Mouse (Mus musculus) midbrain, embryonic 16.5 days (tissue): ENCODE measurements at regions not wholly inside any gene's neighbourhood (a gene's known extent, or its start where the extent isn't known, plus 50 kb on each side); places are given as distances from the start of the nearest gene placed in this dataset.

Source experiments
- ATAC-seq: fragments of 200-750 bp; cut with Nextera tagmentation; 2 replicates; pipeline ENCODE4 v1.8.0; 2017; ENCODE audit warnings: moderate TSS enrichment
- H3K27ac ChIP-seq: fragments of 300-500 bp; sonication (generic); 2 replicates; pipeline ENCODE4 v1.5.1; 2014; ENCODE audit warnings: mild to moderate bottlenecking, low read length, mixed read lengths
- H3K27me3 ChIP-seq: fragments of 300-500 bp; sonication (generic); 2 replicates; pipeline ENCODE4 v1.6.1; 2014; ENCODE audit warnings: low read depth, low read length, mixed read lengths; ENCODE audit not compliant: control insufficient read depth, insufficient read depth
- H3K36me3 ChIP-seq: fragments of 300-500 bp; sonication (generic); 2 replicates; pipeline ENCODE4 v1.6.1; 2014; ENCODE audit warnings: mild to moderate bottlenecking, low read length, moderate library complexity, mixed read lengths; ENCODE audit not compliant: control insufficient read depth, insufficient read depth
- H3K4me1 ChIP-seq: fragments of 300-500 bp; sonication (generic); 2 replicates; pipeline ENCODE4 v1.6.1; 2014; ENCODE audit warnings: mild to moderate bottlenecking, low read length, mixed read lengths; ENCODE audit not compliant: control insufficient read depth, insufficient read depth
- H3K4me2 ChIP-seq: fragments of 300-500 bp; sonication (generic); 2 replicates; pipeline ENCODE4 v1.6.1; 2014; ENCODE audit warnings: mild to moderate bottlenecking, low read length, mixed read lengths
- H3K4me3 ChIP-seq: fragments of 300-500 bp; sonication (generic); 2 replicates; pipeline ENCODE4 v1.5.1; 2014; ENCODE audit warnings: low read depth, mild to moderate bottlenecking, low read length, moderate library complexity, mixed read lengths
- H3K9ac ChIP-seq: fragments of 300-500 bp; sonication (generic); 2 replicates; pipeline ENCODE4 v1.6.1; 2014; ENCODE audit warnings: low read depth, low read length, mixed read lengths
- H3K9me3 ChIP-seq: fragments of 300-500 bp; sonication (generic); replicated peaks from 2 replicates; pipeline ENCODE4 v1.6.1; 2014; ENCODE audit warnings: mild to moderate bottlenecking, low read length, mixed read lengths; ENCODE audit not compliant: control insufficient read depth, poor library complexity, severe bottlenecking
- WGBS: fragments of 180-500 bp; shearing (Covaris S2); extraction: QIAGEN DNeasy Blood & Tissue Kit; methylation state at CpG from one replicate; pipeline ENCODE4 v1.1.7; 2014; 5-methylcytosine and 5-hydroxymethylcytosine counted together

GRCm38 (mm10) chr9:68072624-68073023 lies 232.4 kb downstream of the Vps13c start:
- H3K9me3 ChIP-seq = no peaks in the 10 kb centered on the region
- H3K4me3 ChIP-seq = no peak overlapping the region
- H3K4me2 ChIP-seq = no peak overlapping the region
- no peak overlapping the region for H3K9ac ChIP-seq
- no peaks in the 10 kb centered on the region for H3K36me3 ChIP-seq
- H3K4me1 ChIP-seq = no peaks in the 10 kb centered on the region
- no peaks in the 10 kb centered on the region for H3K27me3 ChIP-seq
- WGBS = 96% methylated on average over 4 of the region's 4 CpGs
- no peak overlapping the region for H3K27ac ChIP-seq
- no peak for ATAC-seq

- no peak overlapping the region for H3K9ac ChIP-seq
- WGBS = 82% methylated on average over 2 of the region's 2 CpGs
- H3K4me1 ChIP-seq = no peaks in the 10 kb centered on the region
- no peaks in the 10 kb centered on the region for H3K36me3 ChIP-seq
- no peak overlapping the region for H3K27ac ChIP-seq
- ATAC-seq = no peak
- no peak overlapping the region for H3K4me2 ChIP-seq
- H3K9me3 ChIP-seq = no peaks in the 10 kb centered on the region
- no peak overlapping the region for H3K4me3 ChIP-seq
- no peaks in the 10 kb centered on the region for H3K27me3 ChIP-seq
Observed at GRCm38 (mm10) chr9:68077329-68077728, 237.1 kb downstream of the Vps13c start.

GRCm38 (mm10) chr9:68083341-68083740 lies 243.1 kb downstream of the Vps13c start:
- Histone ChIP-seq H3K27ac (no peak overlapping the region), H3K9ac (no peak overlapping the region), H3K4me2 (no peak overlapping the region), H3K4me3 (no peak overlapping the region), H3K36me3 (no peaks in the 10 kb centered on the region), H3K9me3 (no peaks in the 10 kb centered on the region), H3K27me3 (no peaks in the 10 kb centered on the region), H3K4me1 (no peaks in the 10 kb centered on the region)
- no peak for ATAC-seq
- 83% methylated on average over 4 of the region's 4 CpGs for WGBS

GRCm38 (mm10) chr9:68084966-68085365 lies 244.8 kb downstream of the Vps13c start:
- Histone ChIP-seq H3K27me3 (no peaks in the 10 kb centered on the region), H3K4me3 (no peak overlapping the region), H3K4me2 (no peak overlapping the region), H3K9ac (no peak overlapping the region), H3K9me3 (no peaks in the 10 kb centered on the region), H3K4me1 (no peaks in the 10 kb centered on the region), H3K36me3 (no peaks in the 10 kb centered on the region), H3K27ac (no peak overlapping the region)
- ATAC-seq = no peak
- 89% methylated on average over 4 of the region's 4 CpGs for WGBS

GRCm38 (mm10) chr9:68094561-68094960 lies 254.4 kb downstream of the Vps13c start:
- ATAC-seq = no peak
- no peak overlapping the region for H3K4me3 ChIP-seq
- no peak overlapping the region for H3K9ac ChIP-seq
- H3K27me3 ChIP-seq = no peaks in the 10 kb centered on the region
- 93% methylated on average over 5 of the region's 5 CpGs for WGBS
- H3K4me1 ChIP-seq = no peaks in the 10 kb centered on the region
- no peak overlapping the region for H3K27ac ChIP-seq
- H3K36me3 ChIP-seq = no peaks in the 10 kb centered on the region
- H3K4me2 ChIP-seq = no peak overlapping the region
- H3K9me3 ChIP-seq = no peaks in the 10 kb centered on the region

GRCm38 (mm10) chr9:68109841-68110240 lies 269.6 kb downstream of the Vps13c start:
- Histone ChIP-seq H3K36me3 (no peaks in the 10 kb centered on the region), H3K27ac (no peak overlapping the region), H3K4me2 (no peak overlapping the region), H3K9me3 (no peaks in the 10 kb centered on the region), H3K9ac (no peak overlapping the region), H3K27me3 (no peaks in the 10 kb centered on the region), H3K4me3 (no peak overlapping the region), H3K4me1 (no peaks in the 10 kb centered on the region)
- 60% methylated on average over 9 of the region's 9 CpGs for WGBS
- no peak for ATAC-seq

GRCm38 (mm10) chr9:68115151-68115690 lies 275.0 kb downstream of the Vps13c start:
- Histone ChIP-seq H3K4me3 (no peak overlapping the region), H3K36me3 (no peaks in the 10 kb centered on the region), H3K27ac (no peak overlapping the region), H3K4me2 (no peak overlapping the region), H3K4me1 (no peaks in the 10 kb centered on the region), H3K9me3 (no peaks in the 10 kb centered on the region), H3K9ac (no peak overlapping the region), H3K27me3 (no peaks in the 10 kb centered on the region)
- ATAC-seq = no peak
- WGBS = 62% methylated on average over 10 of the region's 10 CpGs

- Histone ChIP-seq H3K4me3 (no peak overlapping the region), H3K27ac (no peak overlapping the region), H3K9ac (no peak overlapping the region), H3K9me3 (no peaks in the 10 kb centered on the region), H3K36me3 (no peaks in the 10 kb centered on the region), H3K4me1 (no peaks in the 10 kb centered on the region), H3K27me3 (no peaks in the 10 kb centered on the region), H3K4me2 (no peak overlapping the region)
- no peak for ATAC-seq
- 76% methylated on average over 10 of the region's 10 CpGs for WGBS
Observed at GRCm38 (mm10) chr9:68116221-68116741, 276.1 kb downstream of the Vps13c start.

GRCm38 (mm10) chr9:68118266-68118665 lies 278.1 kb downstream of the Vps13c start:
- H3K27me3 ChIP-seq = no peaks in the 10 kb centered on the region
- ATAC-seq = no peak
- no peaks in the 10 kb centered on the region for H3K36me3 ChIP-seq
- H3K9ac ChIP-seq = no peak overlapping the region
- H3K4me3 ChIP-seq = no peak overlapping the region
- WGBS = 84% methylated on average over 2 of the region's 2 CpGs
- H3K27ac ChIP-seq = no peak overlapping the region
- H3K9me3 ChIP-seq = no peaks in the 10 kb centered on the region
- H3K4me2 ChIP-seq = no peak overlapping the region
- H3K4me1 ChIP-seq = no peaks in the 10 kb centered on the region
